Mouse (Mus musculus) T-helper 17 cell (primary cell): ENCODE results near the gene Rnf41.

Source experiments
- in situ Hi-C, 2 experiments: fragments of 300-600 bp; cut with MboI, MseI; formaldehyde crosslinking; loops; 1 replicate in 1 of 2; 2 replicates in 1 of 2; pipeline ENCODE4 v1.15.1; 2025; ENCODE audit warnings: high pct_unique_total_duplicates in 2 of 2

The Rnf41 gene

GRCm38 (mm10) chr10:128382482-128382881, 29.0 kb upstream of the Rnf41 start:
- in situ Hi-C loops: no loop called here

- in situ Hi-C loops: no loop called here
Measured at GRCm38 (mm10) chr10:128385902-128386301, 25.6 kb upstream of the Rnf41 start.

GRCm38 (mm10) chr10:128388941-128389340, 22.5 kb upstream of the Rnf41 start:
- in situ Hi-C loops: no loop called here

GRCm38 (mm10) chr10:128389570-128389969, 21.9 kb upstream of the Rnf41 start:
- in situ Hi-C loops: no loop called here

- in situ Hi-C loops: no loop called here
Measured at GRCm38 (mm10) chr10:128390366-128390765, 21.1 kb upstream of the Rnf41 start.

- in situ Hi-C loops: no loop called here
Measured at GRCm38 (mm10) chr10:128391850-128392249, 19.6 kb upstream of the Rnf41 start.

GRCm38 (mm10) chr10:128396017-128396673, 15.3 kb upstream of the Rnf41 start:
- in situ Hi-C loops: no loop called here

- in situ Hi-C loops: no loop called here
Measured at GRCm38 (mm10) chr10:128396716-128397264, 14.7 kb upstream of the Rnf41 start.

- in situ Hi-C loops: no loop called here
Measured at GRCm38 (mm10) chr10:128397466-128397865, 14.0 kb upstream of the Rnf41 start.

- in situ Hi-C loops: no loop called here
Measured at GRCm38 (mm10) chr10:128400338-128400737, 11.1 kb upstream of the Rnf41 start.

GRCm38 (mm10) chr10:128401056-128401455, 10.4 kb upstream of the Rnf41 start, which contains the start of gene Slc39a5:
Gene Slc39a5 (minus strand): TSS chr10:128401229.
- in situ Hi-C loops: no loop called here

- in situ Hi-C loops: no loop called here
Measured at GRCm38 (mm10) chr10:128401638-128402037, 9.8 kb upstream of the Rnf41 start.

- in situ Hi-C loops: no loop called here
Measured at GRCm38 (mm10) chr10:128403931-128404330, 7.5 kb upstream of the Rnf41 start.

- in situ Hi-C loops: loop anchor here in 1 of 2 experiments (5.0 kb wide), 2 partner anchors 43 to 138 kb away; partner anchors contain the start of genes Rpl41 and Zc3h10
Measured at GRCm38 (mm10) chr10:128408591-128409535, 2.6 kb upstream of the Rnf41 start.

- in situ Hi-C loops: loop anchor here in 1 of 2 experiments (5.0 kb wide), 2 partner anchors 42 to 137 kb away; partner anchors contain the start of genes Rpl41 and Zc3h10
Measured at GRCm38 (mm10) chr10:128409692-128410559, 1.5 kb upstream of the Rnf41 start.

GRCm38 (mm10) chr10:128410560-128410845, 954 bp upstream of the Rnf41 start:
- in situ Hi-C loops: no loop called here

- in situ Hi-C loops: no loop called here
Measured at GRCm38 (mm10) chr10:128412055-128412381, 561 bp downstream of the Rnf41 start.

GRCm38 (mm10) chr10:128412558-128412957, 1.1 kb downstream of the Rnf41 start:
- in situ Hi-C loops: no loop called here

- in situ Hi-C loops: no loop called here
Measured at GRCm38 (mm10) chr10:128413076-128413475, 1.6 kb downstream of the Rnf41 start.

- in situ Hi-C loops: no loop called here
Measured at GRCm38 (mm10) chr10:128414848-128415247, 3.4 kb downstream of the Rnf41 start.

GRCm38 (mm10) chr10:128422426-128422825, 11.0 kb downstream of the Rnf41 start:
- in situ Hi-C loops: no loop called here
